Mouse (Mus musculus) heart, postnatal 0 days (tissue): ENCODE results near the gene Cab39.

Experiments
- CTCF ChIP-seq: IDR thresholded peaks from 2 replicates; pipeline ENCODE4 v1.5.1; 2016; ENCODE audit warnings: antibody characterized with exemption, control low read depth, low read depth
- EP300 ChIP-seq: IDR thresholded peaks from 2 replicates; pipeline ENCODE4 v1.6.1; 2016; ENCODE audit warnings: antibody characterized with exemption, low read depth

GRCm38 (mm10) chr1:85802517-85802916 is 9.3 kb downstream of the Cab39 start:
- no peak for TF ChIP-seq EP300
- no peak for TF ChIP-seq CTCF
